Mouse (Mus musculus) myocyte (in vitro differentiated cells): ENCODE results near the gene Rnf130. TPM values are rescaled to one million over a fixed set of nuclear protein-coding genes. Genes with fewer than 3 reads are reported as not detected.

Source experiments
- H3K27me3 ChIP-seq: one replicate; pipeline ENCODE4 v1.6.1; 2011; ENCODE audit not compliant: control insufficient read depth, insufficient read depth, insufficient read length
- H3K36me3 ChIP-seq: one replicate; pipeline ENCODE4 v1.6.1; 2011; ENCODE audit not compliant: control insufficient read depth, insufficient read depth
- H3K4me2 ChIP-seq: one replicate; pipeline ENCODE4 v1.6.1; 2011; ENCODE audit warnings: low read depth, control low read depth
- H3K4me3 ChIP-seq: one replicate; pipeline ENCODE4 v1.5.1; 2011; ENCODE audit warnings: mild to moderate bottlenecking, control low read depth, moderate library complexity
- H3K79me2 ChIP-seq: one replicate; pipeline ENCODE4 v1.6.1; 2011; ENCODE audit not compliant: control insufficient read depth, insufficient read depth
- H3ac ChIP-seq: one replicate; pipeline ENCODE4 v1.6.1; 2011; ENCODE audit not compliant: control insufficient read depth, insufficient read length
- CEBPB ChIP-seq: IDR thresholded peaks from 2 replicates; pipeline ENCODE4 v1.6.1; 2011; ENCODE audit warnings: mild to moderate bottlenecking, moderate library complexity; ENCODE audit not compliant: poor library complexity, insufficient read depth, severe bottlenecking
- E2F4 ChIP-seq: IDR thresholded peaks from one replicate; pipeline ENCODE4 v1.6.1; 2011; ENCODE audit warnings: mild to moderate bottlenecking, control low read depth, moderate library complexity; ENCODE audit not compliant: insufficient read depth
- MAX ChIP-seq: IDR thresholded peaks from one replicate; pipeline ENCODE4 v1.6.1; 2011; ENCODE audit warnings: low read depth, mild to moderate bottlenecking, control low read depth
- MYOD1 ChIP-seq, 3 experiments: IDR thresholded peaks; one replicate each; pipeline ENCODE4 v1.6.1; 2011; ENCODE audit warnings: control low read depth in 2 of 3, low read depth in 2 of 3, mild to moderate bottlenecking in 2 of 3, moderate library complexity in 1 of 3; ENCODE audit not compliant: insufficient read length in 2 of 3, control insufficient read depth in 1 of 3
- MYOG ChIP-seq, 3 experiments: IDR thresholded peaks; one replicate each; pipeline ENCODE4 v1.6.1; 2011; ENCODE audit warnings: control low read depth in 2 of 3, low read depth in 2 of 3, mild to moderate bottlenecking in 2 of 3; ENCODE audit not compliant: insufficient read length in 2 of 3, control insufficient read depth in 1 of 3, insufficient read depth in 1 of 3
- POLR2A ChIP-seq: IDR thresholded peaks from one replicate; pipeline ENCODE4 v1.6.1; 2011; ENCODE audit warnings: low read depth, mild to moderate bottlenecking, control low read depth, moderate library complexity; ENCODE audit not compliant: insufficient read length
- POLR2AphosphoS2 ChIP-seq: IDR thresholded peaks from one replicate; pipeline ENCODE4 v1.6.1; 2011; ENCODE audit warnings: low read depth, control low read depth; ENCODE audit not compliant: insufficient read length
- REST ChIP-seq: IDR thresholded peaks from one replicate; pipeline ENCODE4 v1.6.1; 2011; ENCODE audit warnings: mild to moderate bottlenecking, control low read depth, moderate library complexity; ENCODE audit not compliant: insufficient read depth, insufficient read length
- SRF ChIP-seq: IDR thresholded peaks from one replicate; pipeline ENCODE4 v1.6.1; 2011; ENCODE audit warnings: low read depth; ENCODE audit not compliant: control insufficient read depth, insufficient read length
- TCF12 ChIP-seq: IDR thresholded peaks from one replicate; pipeline ENCODE4 v1.6.1; 2011; ENCODE audit warnings: mild to moderate bottlenecking, control low read depth; ENCODE audit not compliant: poor library complexity, insufficient read depth, severe bottlenecking
- TCF3 ChIP-seq: IDR thresholded peaks from one replicate; pipeline ENCODE4 v1.6.1; 2011; ENCODE audit warnings: low read depth, control low read depth; ENCODE audit not compliant: insufficient read length
- USF1 ChIP-seq: IDR thresholded peaks from one replicate; pipeline ENCODE4 v1.6.1; 2011; ENCODE audit warnings: low read depth, mild to moderate bottlenecking, control low read depth, moderate library complexity
- polyA plus RNA-seq: library from polyadenylated mRNA; unstranded; fragments of >200 nt; fragmentation: generic; extraction: Trizol; gene quantifications from one replicate; pipeline ENCODE4 v1.2.1, GENCODE M21; 2012; ENCODE audit warnings: missing spikeins

Gene Rnf130
- polyA plus RNA-seq, 1 experiment: not detected

DNA sequence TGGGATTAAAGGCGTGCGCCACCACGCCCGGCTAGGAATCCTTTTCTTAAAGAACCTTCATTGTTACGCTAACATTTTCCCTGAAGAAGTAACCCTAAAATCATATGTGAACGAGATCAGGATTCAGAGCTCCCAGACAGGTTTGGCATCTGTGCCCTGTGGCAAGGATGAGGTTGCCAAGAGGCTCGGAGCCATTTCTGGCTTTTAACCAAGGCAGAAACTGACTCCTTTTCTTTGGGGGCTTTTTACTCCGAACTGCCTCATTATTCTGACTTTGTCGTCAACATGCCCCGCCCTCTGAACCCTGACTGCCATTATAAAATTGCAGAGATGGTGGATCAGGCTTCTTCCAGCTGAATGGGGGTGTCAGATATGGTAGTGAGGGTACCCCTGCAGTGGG lies 17.4 kb upstream of the Rnf130 start:
- Histone ChIP-seq H3K27me3 (peaks cover 30% of the 10 kb centered on the region), H3ac (no peak overlapping the region), H3K4me2 (no peak overlapping the region), H3K79me2 (no peaks in the 10 kb centered on the region), H3K36me3 (no peaks in the 10 kb centered on the region), H3K4me3 (no peak overlapping the region)
- TF ChIP-seq MAX (no peak), CEBPB (no peak), SRF (no peak), USF1 (no peak), MYOG (IDR thresholded peaks at IDR 0.05; ENCODE audit: control insufficient read depth in 1 of 3, insufficient read depth in 1 of 3, insufficient read length in 2 of 3, low read depth in 2 of 3) (no peak), POLR2AphosphoS2 (no peak), MYOD1 (IDR thresholded peaks at IDR 0.05; ENCODE audit: control insufficient read depth in 1 of 3, insufficient read length in 2 of 3, low read depth in 2 of 3) (no peak), TCF3 (no peak), E2F4 (no peak), POLR2A (no peak), REST (no peak), TCF12 (no peak)

DNA sequence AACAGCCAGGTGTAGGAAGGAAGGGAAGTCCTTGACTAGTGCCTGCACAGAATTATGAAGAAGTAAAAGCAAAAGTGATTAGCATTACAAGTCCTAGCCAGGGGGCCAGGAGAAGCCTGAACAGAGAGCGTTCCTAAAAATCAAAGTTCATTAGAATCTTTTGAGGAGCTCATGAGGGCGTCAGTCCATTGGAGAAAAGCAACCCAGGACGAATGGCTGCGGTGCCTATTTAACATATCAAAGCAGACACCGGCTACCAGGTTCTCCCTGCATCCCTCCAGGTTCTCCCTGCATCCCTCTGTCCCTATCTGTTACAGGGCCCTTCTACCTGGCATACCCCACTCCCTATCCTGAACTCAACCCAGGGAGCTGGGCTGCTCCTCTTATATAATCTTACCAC lies 16.9 kb upstream of the Rnf130 start:
- Histone ChIP-seq H3K4me3 (no peak overlapping the region), H3K4me2 (no peak overlapping the region), H3ac (no peak overlapping the region), H3K36me3 (no peaks in the 10 kb centered on the region), H3K27me3 (peaks cover 29% of the 10 kb centered on the region), H3K79me2 (no peaks in the 10 kb centered on the region)
- no peak for TF ChIP-seq TCF3
- no peak for TF ChIP-seq MYOG (IDR thresholded peaks at IDR 0.05; ENCODE audit: control insufficient read depth in 1 of 3, insufficient read depth in 1 of 3, insufficient read length in 2 of 3, low read depth in 2 of 3)
- TF ChIP-seq MAX: no peak
- no peak for TF ChIP-seq SRF
- no peak for TF ChIP-seq USF1
- TF ChIP-seq MYOD1 (IDR thresholded peaks at IDR 0.05; ENCODE audit: control insufficient read depth in 1 of 3, insufficient read length in 2 of 3, low read depth in 2 of 3): no peak
- TF ChIP-seq POLR2A: no peak
- TF ChIP-seq TCF12: no peak
- no peak for TF ChIP-seq POLR2AphosphoS2
- TF ChIP-seq CEBPB: no peak
- TF ChIP-seq E2F4: no peak
- no peak for TF ChIP-seq REST

DNA sequence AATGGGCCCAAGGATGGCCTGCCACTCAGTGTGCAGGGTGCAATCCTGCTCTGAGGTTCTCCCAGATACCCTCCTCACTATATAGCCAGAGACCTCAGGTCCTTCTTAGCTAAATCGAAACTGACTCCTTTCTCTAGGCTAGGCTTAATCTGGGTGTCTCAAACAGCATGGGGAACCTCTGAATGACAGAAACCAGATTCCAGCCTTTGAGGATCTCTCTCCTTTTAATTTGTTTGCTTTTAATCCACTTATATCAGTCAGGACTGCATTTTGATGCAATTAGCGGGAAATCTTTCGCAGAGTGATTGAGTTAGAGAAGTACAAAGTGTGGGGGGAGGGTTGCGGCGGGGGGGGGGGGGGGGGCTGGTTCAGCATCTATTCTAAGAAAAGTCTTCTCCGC lies 12.1 kb upstream of the Rnf130 start:
- Histone ChIP-seq H3ac (no peak overlapping the region), H3K36me3 (no peaks in the 10 kb centered on the region), H3K79me2 (no peaks in the 10 kb centered on the region), H3K27me3 (peaks cover 46% of the 10 kb centered on the region), H3K4me2 (no peak overlapping the region), H3K4me3 (no peak overlapping the region)
- TF ChIP-seq SRF (no peak), TCF12 (no peak), POLR2A (no peak), CEBPB (no peak), MAX (no peak), TCF3 (no peak), MYOG (IDR thresholded peaks at IDR 0.05; ENCODE audit: control insufficient read depth in 1 of 3, insufficient read depth in 1 of 3, insufficient read length in 2 of 3, low read depth in 2 of 3) (no peak), MYOD1 (IDR thresholded peaks at IDR 0.05; ENCODE audit: control insufficient read depth in 1 of 3, insufficient read length in 2 of 3, low read depth in 2 of 3) (no peak), REST (no peak), E2F4 (no peak), POLR2AphosphoS2 (no peak), USF1 (no peak)

DNA sequence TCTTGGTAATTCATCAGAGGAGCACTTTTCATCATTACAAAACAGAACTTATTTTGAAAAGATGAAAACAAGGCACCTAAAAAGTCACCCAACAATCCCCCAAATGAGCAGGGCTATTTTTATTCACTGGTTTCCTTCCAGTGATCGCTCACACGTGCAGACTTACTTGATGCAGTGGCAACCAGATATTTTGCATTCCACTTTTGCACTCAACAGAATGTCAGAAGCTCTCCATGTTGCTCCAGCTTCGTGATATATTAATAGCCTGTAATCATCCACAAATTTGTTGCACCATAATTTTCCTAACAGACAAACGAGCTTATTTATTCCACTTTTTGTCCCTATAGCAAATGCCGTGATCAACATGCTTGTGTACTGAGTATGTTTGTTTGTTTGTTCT lies 8.6 kb upstream of the Rnf130 start:
- peaks cover 40% of the 10 kb centered on the region for H3K27me3 ChIP-seq

More for the DNA sequence above, 8.6 kb upstream of the Rnf130 start:
- no peak overlapping the region for H3K4me3 ChIP-seq
- no peaks in the 10 kb centered on the region for H3K79me2 ChIP-seq
- TF ChIP-seq REST (no peak), SRF (no peak), TCF12 (no peak), TCF3 (no peak), MYOD1 (IDR thresholded peaks at IDR 0.05; ENCODE audit: control insufficient read depth in 1 of 3, insufficient read length in 2 of 3, low read depth in 2 of 3) (no peak), POLR2A (no peak), E2F4 (no peak), MYOG (IDR thresholded peaks at IDR 0.05; ENCODE audit: control insufficient read depth in 1 of 3, insufficient read depth in 1 of 3, insufficient read length in 2 of 3, low read depth in 2 of 3) (no peak), MAX (no peak), CEBPB (no peak), POLR2AphosphoS2 (no peak), USF1 (no peak)
- no peak overlapping the region for H3ac ChIP-seq
- H3K36me3 ChIP-seq: no peaks in the 10 kb centered on the region
- H3K4me2 ChIP-seq: no peak overlapping the region
